Mouse (Mus musculus) MEL (cell line): ENCODE results near the gene Kctd19. TPM values are rescaled to one million over a fixed set of nuclear protein-coding genes. Genes with fewer than 3 reads are reported as not detected.

ENCODE experiments used
- DNase-seq: peaks from one replicate; pipeline ENCODE4 v3.0.0; 2011; ENCODE audit warnings: low read depth, low spot score
- H3K27ac ChIP-seq: 2 replicates; pipeline ENCODE4 v1.5.1; 2012; ENCODE audit warnings: low read depth, mild to moderate bottlenecking, control low read depth, low read length, moderate library complexity; ENCODE audit not compliant: control insufficient read depth
- H3K27me3 ChIP-seq, 2 experiments: fragments of 150-350 bp in 1 of 2; sonication (generic) in 1 of 2; 2 replicates each; pipeline ENCODE4 v1.6.1; 2012; ENCODE audit warnings: low read length in 2 of 2, mild to moderate bottlenecking in 2 of 2, improper control_type of control experiment in 1 of 2, moderate library complexity in 1 of 2; ENCODE audit not compliant: insufficient read depth in 2 of 2, control insufficient read depth in 1 of 2
- H3K36me3 ChIP-seq, 2 experiments: 2 replicates each; pipeline ENCODE4 v1.6.1; 2012 to 2014; ENCODE audit warnings: low read length in 2 of 2, improper control_type of control experiment in 1 of 2, inconsistent platforms in 1 of 2, mild to moderate bottlenecking in 1 of 2; ENCODE audit not compliant: insufficient read depth in 2 of 2, control insufficient read depth in 1 of 2
- H3K4me1 ChIP-seq, 2 experiments: fragments of 150-350 bp in 1 of 2; sonication (generic) in 1 of 2; 2 replicates each; pipeline ENCODE4 v1.6.1; 2012; ENCODE audit warnings: low read length in 2 of 2, improper control_type of control experiment in 1 of 2, mild to moderate bottlenecking in 1 of 2; ENCODE audit not compliant: insufficient read depth in 2 of 2, control insufficient read depth in 1 of 2
- H3K4me3 ChIP-seq, 2 experiments: fragments of 150-350 bp in 1 of 2; sonication (generic) in 1 of 2; 2 replicates each; pipeline ENCODE4 v1.5.1; 2012; ENCODE audit warnings: low read depth in 2 of 2, low read length in 2 of 2, mild to moderate bottlenecking in 2 of 2, moderate library complexity in 2 of 2, control low read depth in 1 of 2, improper control_type of control experiment in 1 of 2; ENCODE audit not compliant: control insufficient read depth in 1 of 2, insufficient read depth in 1 of 2
- H3K79me2 ChIP-seq: 2 replicates; pipeline ENCODE4 v1.6.1; 2012; ENCODE audit warnings: mild to moderate bottlenecking, low read length, moderate library complexity; ENCODE audit not compliant: control insufficient read depth, poor library complexity, insufficient read depth
- H3K9ac ChIP-seq: 2 replicates; pipeline ENCODE4 v1.6.1; 2012; ENCODE audit warnings: low read depth, mild to moderate bottlenecking, control low read depth, low read length, moderate library complexity; ENCODE audit not compliant: control insufficient read depth, poor library complexity, severe bottlenecking
- H3K9me3 ChIP-seq: fragments of 150-350 bp; sonication (generic); replicated peaks from 2 replicates; pipeline ENCODE4 v1.6.1; 2012; ENCODE audit warnings: mild to moderate bottlenecking, low read length, improper control_type of control experiment, moderate library complexity; ENCODE audit not compliant: insufficient read depth
- BHLHE40 ChIP-seq: IDR thresholded peaks from 2 replicates; pipeline ENCODE4 v1.6.1; 2012; ENCODE audit warnings: low read depth, mild to moderate bottlenecking, inconsistent platforms, low read length, improper control_type of control experiment, borderline replicate concordance
- E2F4 ChIP-seq: IDR thresholded peaks from 2 replicates; pipeline ENCODE4 v1.6.1; 2011; ENCODE audit warnings: low read depth, low read length, improper control_type of control experiment, borderline replicate concordance
- ELF1 ChIP-seq: IDR thresholded peaks from 2 replicates; pipeline ENCODE4 v1.6.1; 2014; ENCODE audit warnings: low read depth, mild to moderate bottlenecking, inconsistent platforms, low read length, improper control_type of control experiment, moderate library complexity
- GATA1 ChIP-seq: IDR thresholded peaks from 2 replicates; pipeline ENCODE4 v1.6.1; 2011; ENCODE audit warnings: low read depth, low read length, improper control_type of control experiment
- HCFC1 ChIP-seq: IDR thresholded peaks from 2 replicates; pipeline ENCODE4 v1.6.1; 2012; ENCODE audit warnings: low read depth, mild to moderate bottlenecking, inconsistent platforms, low read length, improper control_type of control experiment, moderate library complexity
- JUND ChIP-seq: IDR thresholded peaks from 2 replicates; pipeline ENCODE4 v1.6.1; 2011; ENCODE audit warnings: low read depth, mild to moderate bottlenecking, improper control_type of control experiment, low read length
- MAX ChIP-seq: IDR thresholded peaks from 2 replicates; pipeline ENCODE4 v1.6.1; 2011; ENCODE audit warnings: low read length, improper control_type of control experiment
- MXI1 ChIP-seq: IDR thresholded peaks from 2 replicates; pipeline ENCODE4 v1.6.1; 2011; ENCODE audit warnings: mild to moderate bottlenecking, low read depth, low read length, improper control_type of control experiment
- MYC ChIP-seq: IDR thresholded peaks from 2 replicates; pipeline ENCODE4 v1.6.1; 2011; ENCODE audit warnings: low read depth, mild to moderate bottlenecking, low read length, improper control_type of control experiment, moderate library complexity
- POLR2A ChIP-seq, 2 experiments: IDR thresholded peaks; 2 replicates each; pipeline ENCODE4 v1.6.1; 2011 to 2012; ENCODE audit warnings: low read length in 2 of 2, mild to moderate bottlenecking in 2 of 2, control low read depth in 1 of 2, improper control_type of control experiment in 1 of 2, low read depth in 1 of 2, moderate library complexity in 1 of 2; ENCODE audit not compliant: control insufficient read depth in 1 of 2, insufficient read depth in 1 of 2, poor library complexity in 1 of 2
- POLR2AphosphoS2 ChIP-seq: IDR thresholded peaks from 2 replicates; pipeline ENCODE4 v1.6.1; 2011; ENCODE audit warnings: low read length, improper control_type of control experiment
- RAD21 ChIP-seq: IDR thresholded peaks from 2 replicates; pipeline ENCODE4 v1.6.1; 2011; ENCODE audit warnings: mild to moderate bottlenecking, low read depth, low read length, improper control_type of control experiment
- SIN3A ChIP-seq: IDR thresholded peaks from 2 replicates; pipeline ENCODE4 v1.6.1; 2012; ENCODE audit warnings: low read length, improper control_type of control experiment, inconsistent platforms
- TAL1 ChIP-seq: IDR thresholded peaks from 2 replicates; pipeline ENCODE4 v1.6.1; 2012; ENCODE audit warnings: mild to moderate bottlenecking, inconsistent platforms, low read length, moderate library complexity, mixed read lengths
- UBTF ChIP-seq: IDR thresholded peaks from 2 replicates; pipeline ENCODE4 v1.6.1; 2012; ENCODE audit warnings: low read depth, mild to moderate bottlenecking, inconsistent platforms, low read length, improper control_type of control experiment, moderate library complexity, borderline replicate concordance; ENCODE audit not compliant: insufficient read depth
- USF2 ChIP-seq, 2 experiments: IDR thresholded peaks; 2 replicates each; pipeline ENCODE4 v1.6.1; 2011 to 2012; ENCODE audit warnings: improper control_type of control experiment in 2 of 2, low read length in 2 of 2, borderline replicate concordance in 1 of 2, inconsistent platforms in 1 of 2, low read depth in 1 of 2, mild to moderate bottlenecking in 1 of 2; ENCODE audit not compliant: insufficient read depth in 1 of 2
- ZMIZ1 ChIP-seq: IDR thresholded peaks from 2 replicates; pipeline ENCODE4 v1.6.1; 2012; ENCODE audit warnings: low read depth, mild to moderate bottlenecking, inconsistent platforms, low read length, improper control_type of control experiment, moderate library complexity
- ZNF384 ChIP-seq: IDR thresholded peaks from 2 replicates; pipeline ENCODE4 v1.6.1; 2012; ENCODE audit warnings: low read depth, mild to moderate bottlenecking, inconsistent platforms, low read length, improper control_type of control experiment
- polyA plus RNA-seq, 2 experiments: library from polyadenylated mRNA; stranded (reverse) in 1 of 2; unstranded in 1 of 2; fragments of >175 nt in 1 of 2; fragments of >200 nt in 1 of 2; gene quantifications; 2 replicates each; pipeline versions ENCODE4 v1.2.1 to v1.2.4; 2012; ENCODE audit warnings: low replicate concordance in 2 of 2, low read depth in 1 of 2; ENCODE audit not compliant: insufficient read length in 2 of 2, insufficient read depth in 1 of 2, missing spikeins in 1 of 2
- total RNA-seq: library from RNA; depleted of rRNA; stranded (reverse); fragments of 300-350 nt; gene quantifications from 2 replicates; pipeline ENCODE4 v1.2.3, GENCODE M21; 2012

Gene Kctd19
- total and polyA plus RNA-seq, 3 experiments = not detected

GRCm38 (mm10) chr8:105426878-105427277, 13.6 kb upstream of the Kctd19 start:
- Histone ChIP-seq H3K9ac (no peak overlapping the region), H3K27me3 (peaks cover 30 to 55% of the 10 kb centered on the region in 2 experiments), H3K36me3 (no peaks in the 10 kb centered on the region), H3K4me1 (no peaks in the 10 kb centered on the region), H3K79me2 (no peaks in the 10 kb centered on the region), H3K4me3 (no peak overlapping the region), H3K9me3 (no peaks in the 10 kb centered on the region), H3K27ac (no peak overlapping the region)
- DNase-seq = no peak
- TF ChIP-seq POLR2A (IDR thresholded peaks at IDR 0.05; ENCODE audit: control insufficient read depth in 1 of 2, insufficient read depth in 1 of 2, low read depth in 1 of 2, low read length in 2 of 2, poor library complexity in 1 of 2) = no peak
- no peak for TF ChIP-seq UBTF
- TF ChIP-seq USF2 (IDR thresholded peaks at IDR 0.05; ENCODE audit: borderline replicate concordance in 1 of 2, insufficient read depth in 1 of 2, low read depth in 1 of 2, low read length in 2 of 2) = no peak
- no peak for TF ChIP-seq MAX
- TF ChIP-seq MXI1 = no peak
- TF ChIP-seq SIN3A = no peak
- TF ChIP-seq POLR2AphosphoS2 = no peak
- no peak for TF ChIP-seq HCFC1

GRCm38 (mm10) chr8:105422006-105422405, 8.7 kb upstream of the Kctd19 start:
- H3K36me3 ChIP-seq = no peaks in the 10 kb centered on the region
- H3K9me3 ChIP-seq = no peaks in the 10 kb centered on the region
- no peak overlapping the region for H3K4me3 ChIP-seq
- H3K27ac ChIP-seq = no peak overlapping the region
- no peak for DNase-seq
- H3K27me3 ChIP-seq = peaks cover 23 to 40% of the 10 kb centered on the region in 2 experiments
- TF ChIP-seq MAX = no peak
- no peak for TF ChIP-seq POLR2A (IDR thresholded peaks at IDR 0.05; ENCODE audit: control insufficient read depth in 1 of 2, insufficient read depth in 1 of 2, low read depth in 1 of 2, low read length in 2 of 2, poor library complexity in 1 of 2)
- no peak for TF ChIP-seq ELF1
- no peak for TF ChIP-seq BHLHE40
- TF ChIP-seq RAD21 = no peak
- no peak for TF ChIP-seq GATA1
- H3K79me2 ChIP-seq = no peaks in the 10 kb centered on the region
- H3K9ac ChIP-seq = no peak overlapping the region
- H3K4me1 ChIP-seq = no peaks in the 10 kb centered on the region

GRCm38 (mm10) chr8:105419800-105420199, 6.5 kb upstream of the Kctd19 start:
- TF ChIP-seq MAX = no peak
- TF ChIP-seq ZNF384 = no peak
- no peak for TF ChIP-seq MYC
- TF ChIP-seq E2F4 = no peak
- no peak for TF ChIP-seq TAL1
- TF ChIP-seq JUND = no peak
- TF ChIP-seq RAD21 = no peak
- TF ChIP-seq ZMIZ1 = no peak

More at GRCm38 (mm10) chr8:105419800-105420199, 6.5 kb upstream of the Kctd19 start:
- H3K9me3 ChIP-seq = no peaks in the 10 kb centered on the region
- DNase-seq = no peak
- H3K4me3 ChIP-seq = no peak overlapping the region
- H3K27me3 ChIP-seq = peaks cover 18 to 36% of the 10 kb centered on the region in 2 experiments
- no peak overlapping the region for H3K9ac ChIP-seq
- no peak overlapping the region for H3K27ac ChIP-seq
- no peaks in the 10 kb centered on the region for H3K4me1 ChIP-seq
- H3K79me2 ChIP-seq = no peaks in the 10 kb centered on the region
- no peaks in the 10 kb centered on the region for H3K36me3 ChIP-seq
